Mouse (Mus musculus) heart, postnatal 14 days (tissue): Measurements from ENCODE around the gene Rps13. TPM values are rescaled to one million over a fixed set of nuclear protein-coding genes. Genes with fewer than 3 reads are reported as not detected.

Experiments used
- DNase-seq, 2 experiments: peaks; one replicate each; pipeline ENCODE4 v3.0.0; 2021 to 2022
- intact Hi-C: fragments of 180-260 bp; cut with DNase I; formaldehyde crosslinking; loops from one replicate; pipeline ENCODE4 v1.15.1; 2025
- total RNA-seq, 2 experiments: library from RNA; stranded (reverse); gene quantifications; 2 replicates each; pipeline ENCODE4 v1.2.3; 2021

Rps13 gene
- total RNA-seq, 2 experiments from 2014 or later = 300 to 317 TPM

GRCm38 (mm10) chr7:116298851-116299250, 35.1 kb downstream of the Rps13 start:
- intact Hi-C loops = no loop called here
- no peak for DNase-seq

GRCm38 (mm10) chr7:116298389-116298788, 35.6 kb downstream of the Rps13 start:
- DNase-seq = no peak

GRCm38 (mm10) chr7:116294961-116295360, 39.0 kb downstream of the Rps13 start:
- intact Hi-C loops = no loop called here

More at GRCm38 (mm10) chr7:116298389-116298788, 35.6 kb downstream of the Rps13 start:
- intact Hi-C loops = no loop called here

GRCm38 (mm10) chr7:116292377-116292776, 41.6 kb downstream of the Rps13 start:
- intact Hi-C loops = no loop called here
- no peak for DNase-seq

More at GRCm38 (mm10) chr7:116294961-116295360, 39.0 kb downstream of the Rps13 start:
- no peak for DNase-seq

- DNase-seq = no peak
- intact Hi-C loops = no loop called here
Measured at GRCm38 (mm10) chr7:116290559-116290958, 43.4 kb downstream of the Rps13 start.

- intact Hi-C loops = no loop called here
- no peak for DNase-seq
Measured at GRCm38 (mm10) chr7:116288996-116289395, 45.0 kb downstream of the Rps13 start.

GRCm38 (mm10) chr7:116287959-116288358, 46.0 kb downstream of the Rps13 start:
- intact Hi-C loops = no loop called here
- no peak for DNase-seq

- intact Hi-C loops = no loop called here
- no peak for DNase-seq
Measured at GRCm38 (mm10) chr7:116286611-116287355, 47.2 kb downstream of the Rps13 start.

GRCm38 (mm10) chr7:116286173-116286572, 47.8 kb downstream of the Rps13 start:
- DNase-seq = peak; percentile 56 to 76

GRCm38 (mm10) chr7:116285216-116285615, 48.8 kb downstream of the Rps13 start:
- no peak for DNase-seq
- intact Hi-C loops = no loop called here

More at GRCm38 (mm10) chr7:116286173-116286572, 47.8 kb downstream of the Rps13 start:
- intact Hi-C loops = no loop called here

- DNase-seq = no peak
- intact Hi-C loops = no loop called here
Measured at GRCm38 (mm10) chr7:116282755-116283154, 51.2 kb downstream of the Rps13 start.

Other genes starting within 250 kb of the Rps13 start
- 1 to 10 TPM in 1 of 2 experiments, under 1 TPM in 1; 0.93 to 2.0 TPM for gene Gm4353, start 249.6 kb downstream of the Rps13 start, total RNA-seq
- gene Plekha7, start 25.8 kb downstream of the Rps13 start, total RNA-seq = 1 to 10 TPM; 5.9 to 9.1 TPM
- gene Pik3c2a, start 109.3 kb upstream of the Rps13 start, total RNA-seq = 10 to 100 TPM; 23.4 to 25.9 TPM
- gene Nucb2, start 170.2 kb upstream of the Rps13 start, total RNA-seq = 10 to 100 TPM in 1 of 2 experiments, 1 to 10 TPM in 1; 8.7 to 10.8 TPM